Mouse (Mus musculus): Measurements from ENCODE around the gene Trim47. TPM values are rescaled to one million over a fixed set of nuclear protein-coding genes. Genes with fewer than 3 reads are reported as not detected.
"Not testable (repeated sequence)": the region's sequence is repeated elsewhere in the genome, so short reads cannot be mapped to it uniquely, and the experiment has no call there.

Gene Trim47
- total RNA-seq, 2 experiments from 2014 or later: 7.3 to 7.9 TPM

- DNase-seq (ENCODE audit: low spot score in 2 of 2): peak; percentile 68 to 75
Observed at GRCm38 (mm10) chr11:116138468-116139138, 11.6 kb upstream of the Trim47 start, which contains the start of gene Mrpl38. Mrpl38 (minus strand) TSS chr11:116138868.

GRCm38 (mm10) chr11:116138096-116138467 is 11.1 kb upstream of the Trim47 start:
- no peak for DNase-seq (ENCODE audit: low spot score in 2 of 2)

DNA sequence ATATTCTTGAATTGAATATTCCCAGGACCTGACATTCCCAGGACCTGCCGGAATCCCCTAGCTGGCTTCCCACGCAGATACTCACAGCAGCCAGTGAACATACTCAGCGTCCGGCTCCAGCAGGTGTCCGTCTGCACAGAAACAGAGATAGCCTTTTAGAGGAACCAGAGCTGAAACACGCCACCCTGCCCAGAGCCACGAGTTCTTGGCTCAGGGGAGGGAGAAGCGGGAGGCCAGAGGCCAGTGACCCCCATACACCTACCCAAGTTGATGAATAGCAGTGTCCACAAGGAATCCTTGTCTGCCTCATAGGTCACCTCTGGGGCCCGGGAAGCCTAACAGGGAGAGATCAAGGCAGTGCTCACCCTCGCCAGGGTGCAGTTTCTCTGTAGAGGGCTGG is 7.2 kb upstream of the Trim47 start:
- DNase-seq (ENCODE audit: low spot score in 2 of 2): no peak

DNA sequence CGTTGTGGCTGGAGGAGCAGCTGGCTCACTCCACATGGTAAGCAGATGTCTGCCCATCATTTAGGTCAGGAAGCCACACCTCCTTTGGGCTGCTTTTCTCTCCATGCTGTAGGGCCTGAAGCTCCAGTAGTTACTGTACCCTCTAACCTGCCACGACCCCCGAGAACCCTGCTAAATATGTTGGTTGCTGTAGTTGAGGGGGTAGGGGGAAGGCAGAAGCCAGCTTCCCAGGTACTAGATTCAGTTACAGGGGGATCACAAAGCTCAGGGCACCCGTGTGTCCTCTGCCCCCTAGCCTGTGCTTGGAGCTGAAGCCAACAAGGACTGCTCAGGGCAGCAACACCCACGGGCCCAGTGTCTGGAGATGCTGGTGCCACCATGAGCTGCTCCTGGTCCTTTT is 6.5 kb upstream of the Trim47 start:
- DNase-seq (ENCODE audit: low spot score in 2 of 2): no peak

GRCm38 (mm10) chr11:116132366-116133333 is 5.6 kb upstream of the Trim47 start:
- no peak for DNase-seq (ENCODE audit: low spot score in 2 of 2)

GRCm38 (mm10) chr11:116131349-116132170 is 4.5 kb upstream of the Trim47 start:
- no peak for DNase-seq (ENCODE audit: low spot score in 2 of 2)

- DNase-seq (ENCODE audit: low spot score in 2 of 2): peak; percentile 84 to 90
Observed at GRCm38 (mm10) chr11:116130488-116131205, 3.6 kb upstream of the Trim47 start, which contains the start of gene Trim65. Trim65 (minus strand) TSS chr11:116131128.

DNA sequence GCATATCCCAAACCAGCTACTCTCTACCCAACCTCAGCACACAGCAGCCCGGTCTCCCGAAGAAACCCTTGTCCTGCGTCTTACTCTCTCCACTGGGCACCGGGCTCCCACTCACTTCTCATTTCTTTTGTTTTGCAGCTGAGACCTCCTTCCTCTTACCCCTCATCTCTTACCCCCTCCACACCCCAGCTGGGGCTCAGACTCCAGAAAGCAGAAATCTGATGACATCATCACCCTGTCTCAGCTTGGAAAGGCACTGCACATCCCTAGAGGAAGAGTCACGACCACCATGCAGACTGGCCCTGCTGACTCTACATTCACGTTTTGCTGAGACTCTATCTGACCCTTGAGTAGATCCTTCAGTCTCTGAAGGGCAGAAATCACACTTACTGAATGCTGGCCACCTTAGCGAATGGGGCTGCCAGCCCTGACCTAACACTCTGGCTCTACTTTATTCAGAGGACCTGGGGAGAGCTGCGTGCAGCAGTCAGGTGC is 3.0 kb upstream of the Trim47 start:
- DNase-seq (ENCODE audit: low spot score in 2 of 2): no peak

GRCm38 (mm10) chr11:116129091-116129790 is 2.2 kb upstream of the Trim47 start:
- no peak for DNase-seq (ENCODE audit: low spot score in 2 of 2)

- no peak for DNase-seq (ENCODE audit: low spot score in 2 of 2)
Observed at GRCm38 (mm10) chr11:116127986-116128385, 976 bp upstream of the Trim47 start.

- DNase-seq (ENCODE audit: low spot score in 2 of 2): no peak
Observed at GRCm38 (mm10) chr11:116126261-116126660, 749 bp downstream of the Trim47 start.

- DNase-seq (ENCODE audit: low spot score in 2 of 2): not testable (repeated sequence)
Observed at GRCm38 (mm10) chr11:116121731-116122245, 5.2 kb downstream of the Trim47 start.

DNA sequence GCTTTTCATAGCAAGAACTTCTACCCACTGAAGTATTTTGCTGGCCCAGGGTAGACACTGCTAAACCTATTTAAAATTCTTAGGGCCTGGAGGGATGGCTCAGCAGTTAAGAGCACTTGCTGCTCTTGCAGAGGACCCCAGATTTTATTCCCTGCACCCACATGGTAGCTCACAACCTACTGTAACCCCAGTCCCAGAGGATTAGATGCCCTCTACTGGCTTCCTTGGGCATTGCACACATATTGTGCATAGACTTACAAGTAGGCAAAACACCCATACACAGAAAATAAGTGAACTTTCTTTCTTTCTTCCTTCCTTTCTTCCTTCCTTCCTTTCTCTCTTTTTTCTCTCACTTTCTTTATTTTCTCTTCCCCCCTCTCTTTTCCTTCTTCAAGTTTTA is 9.2 kb downstream of the Trim47 start:
- no peak for DNase-seq (ENCODE audit: low spot score in 2 of 2)

- no peak for DNase-seq (ENCODE audit: low spot score in 2 of 2)
Observed at GRCm38 (mm10) chr11:116117241-116117640, 9.8 kb downstream of the Trim47 start.

GRCm38 (mm10) chr11:116111611-116112203 is 15.3 kb downstream of the Trim47 start:
- no peak for DNase-seq (ENCODE audit: low spot score in 2 of 2)

- DNase-seq (ENCODE audit: low spot score in 2 of 2): no peak
Observed at GRCm38 (mm10) chr11:116111067-116111466, 15.9 kb downstream of the Trim47 start.

GRCm38 (mm10) chr11:116110540-116110939 is 16.5 kb downstream of the Trim47 start:
- no peak for DNase-seq (ENCODE audit: low spot score in 2 of 2)

GRCm38 (mm10) chr11:116110131-116110530 is 16.9 kb downstream of the Trim47 start:
- DNase-seq (ENCODE audit: low spot score in 2 of 2): no peak

DNA sequence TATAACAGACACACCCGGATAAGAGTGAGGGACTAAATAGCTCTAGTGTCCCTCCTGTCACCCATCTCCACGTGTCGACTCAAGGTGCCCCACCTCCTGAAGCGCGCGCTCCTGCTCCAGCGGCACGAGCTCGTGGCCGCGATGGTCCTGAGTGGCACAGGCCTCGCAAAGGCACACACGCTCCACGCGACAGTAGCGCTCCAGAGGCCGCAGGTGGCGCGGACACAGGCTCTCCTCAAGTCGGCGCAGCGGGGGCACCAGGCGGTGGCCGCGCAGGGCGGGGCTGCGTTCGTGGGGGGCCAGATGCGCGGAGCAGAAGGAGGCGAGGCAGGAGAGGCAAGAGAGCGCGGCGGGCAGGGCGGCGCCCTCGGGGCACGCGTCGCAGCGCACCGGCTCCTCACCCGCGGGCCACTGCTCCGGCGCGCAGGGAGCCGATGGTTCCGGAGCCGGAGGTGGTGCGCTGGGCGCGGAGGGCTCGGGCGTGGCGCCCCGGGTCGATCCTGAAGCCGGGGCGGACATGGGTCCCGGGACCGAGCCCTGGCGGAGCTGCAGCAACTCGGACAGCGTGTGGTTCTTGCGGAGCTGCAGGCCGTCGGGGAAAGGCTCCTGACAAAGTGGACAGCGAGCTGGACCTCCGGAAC is 17.4 kb downstream of the Trim47 start:
- DNase-seq (ENCODE audit: low spot score in 2 of 2): no peak
